Mouse (Mus musculus) heart, postnatal 25 days (tissue): Measurements from ENCODE around the gene Tnfsf13b. TPM values are rescaled to one million over a fixed set of nuclear protein-coding genes. Genes with fewer than 3 reads are reported as not detected.
A peak's percentile ranks its signal among the peaks of the same experiment; 100 is the strongest.

Experiments
- DNase-seq: peaks from one replicate; pipeline ENCODE4 v3.0.0; 2022; ENCODE audit warnings: low spot score
- intact Hi-C: fragments of 180-260 bp; cut with DNase I; formaldehyde crosslinking; loops from one replicate; pipeline ENCODE4 v1.15.1; 2025
- total RNA-seq, 2 experiments: library from RNA; stranded (reverse); gene quantifications; 2 replicates each; pipeline ENCODE4 v1.2.3; 2021

Tnfsf13b gene
- 1 to 10 TPM; 4.2 to 4.4 TPM for total RNA-seq

DNA sequence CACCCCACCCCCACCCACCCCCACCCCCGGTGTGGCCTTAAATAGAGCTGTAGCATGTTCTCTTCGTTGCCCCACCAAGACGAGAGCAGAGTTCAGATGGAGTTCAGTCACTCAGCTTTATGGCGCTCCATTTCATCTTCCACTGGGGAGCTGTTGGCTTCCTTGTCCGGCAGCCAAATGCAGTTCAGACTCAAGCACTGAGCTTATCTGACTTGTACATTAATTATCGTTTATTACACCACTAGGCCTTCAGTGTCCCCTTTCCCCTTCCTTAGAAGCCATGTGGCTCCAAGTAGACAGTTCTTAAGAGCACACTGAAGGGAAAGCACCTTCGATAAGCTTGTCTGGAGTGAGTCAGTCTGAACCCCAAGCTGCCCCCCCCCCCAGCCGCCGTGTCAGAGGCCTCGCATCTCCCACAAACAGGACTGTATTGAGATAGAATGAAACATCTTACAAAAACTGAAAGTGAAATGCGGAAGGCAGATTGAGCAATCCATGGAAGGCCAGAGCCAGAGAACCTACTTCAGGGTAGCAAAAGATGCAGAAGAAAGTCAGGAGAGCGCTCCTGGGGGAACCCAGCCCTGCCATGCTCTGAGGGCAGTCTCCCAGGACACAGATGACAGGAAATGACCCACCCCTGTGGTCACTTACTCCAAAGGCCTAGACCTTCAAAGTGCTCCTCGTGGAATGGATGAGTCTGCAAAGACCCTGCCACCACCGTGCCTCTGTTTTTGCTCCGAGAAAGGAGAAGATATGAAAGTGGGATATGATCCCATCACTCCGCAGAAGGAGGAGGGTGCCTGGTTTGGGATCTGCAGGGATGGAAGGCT lies at the start of gene Tnfsf13b:
Tnfsf13b (plus strand) TSS at position 312 of the 830 bp plus-strand sequence.
- intact Hi-C loops, result no loop called here
- no peak for DNase-seq

DNA sequence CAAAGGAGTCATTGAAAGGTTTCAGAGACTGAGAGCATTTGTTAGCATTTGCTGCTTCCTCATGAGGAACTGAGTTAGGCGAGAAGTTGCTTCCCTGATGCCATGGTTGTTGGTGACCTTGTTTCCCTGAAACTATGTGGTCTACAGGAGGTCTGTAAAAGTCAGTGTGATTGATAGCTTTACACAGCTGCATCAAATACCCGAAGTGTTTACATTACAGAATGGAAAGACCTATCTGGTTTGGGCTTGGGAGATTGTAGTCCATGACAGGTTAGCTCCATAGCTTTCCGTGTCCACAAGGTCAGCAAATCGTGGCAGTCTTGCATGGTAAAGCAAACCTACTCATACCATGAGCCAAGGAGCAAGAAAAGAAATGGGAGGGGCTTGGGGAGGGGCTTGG lies 47.9 kb upstream of the Tnfsf13b start:
- no peak for DNase-seq
- intact Hi-C loops, result no loop called here

DNA sequence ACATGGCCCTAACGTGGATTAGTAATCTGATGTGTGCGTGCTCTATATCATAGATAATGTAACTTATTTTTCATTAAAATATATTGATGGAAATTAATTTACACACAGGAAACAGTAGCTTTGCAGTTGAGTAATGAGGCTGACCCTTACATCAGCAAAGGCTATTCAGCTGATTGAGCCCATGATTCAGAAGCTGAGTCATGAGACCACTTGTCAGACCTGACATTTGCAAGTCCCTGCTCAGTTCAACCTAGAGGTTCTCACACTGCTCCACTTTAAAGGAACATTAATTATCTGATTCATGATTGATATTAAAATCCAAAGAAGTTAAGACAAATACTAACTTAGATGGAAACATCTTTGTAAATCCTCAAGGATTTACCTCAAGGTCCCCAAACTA lies 46.3 kb upstream of the Tnfsf13b start:
- DNase-seq, result no peak
- intact Hi-C loops, result no loop called here

DNA sequence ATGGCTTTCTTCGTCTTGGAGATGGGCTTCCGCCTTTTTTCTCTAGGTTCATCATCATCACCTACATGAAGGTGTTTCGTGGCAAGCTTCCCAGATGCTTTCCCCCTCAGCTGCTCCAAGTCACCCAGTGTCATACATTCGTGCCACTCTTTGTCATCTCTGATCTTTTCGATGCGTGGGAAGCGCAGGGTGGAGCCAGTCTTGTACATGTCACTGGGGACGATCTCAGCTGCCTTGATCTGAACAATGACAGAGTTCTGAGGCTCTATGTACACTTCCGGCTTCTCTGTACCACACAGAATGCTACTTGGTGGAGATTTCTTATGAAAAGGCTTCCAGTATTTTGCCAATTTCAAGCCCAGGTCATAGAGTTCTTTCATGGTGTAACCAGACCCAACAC lies 34.4 kb upstream of the Tnfsf13b start:
- no peak for DNase-seq
- intact Hi-C loops, result loop anchor here (10.0 kb wide), 1 partner anchor 263 kb away; no protein-coding TSS in a partner anchor

DNA sequence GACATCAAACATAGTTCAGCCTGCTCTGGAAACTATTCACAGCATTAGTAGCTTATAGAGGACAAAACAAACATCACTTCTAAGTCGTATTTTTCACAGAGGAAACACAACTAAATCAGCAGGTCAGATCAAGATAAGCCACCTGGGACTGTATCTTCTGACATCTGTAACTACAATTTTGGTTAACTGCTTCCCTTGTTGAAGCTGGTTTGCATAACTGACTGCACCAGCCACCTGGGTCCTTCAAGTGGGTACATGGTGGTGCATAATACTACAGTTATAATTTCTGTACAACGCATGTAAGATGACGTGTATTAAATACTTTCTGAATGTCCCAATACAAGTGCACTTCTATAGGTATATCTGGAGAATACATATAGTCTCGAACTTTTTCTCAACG lies 31.0 kb upstream of the Tnfsf13b start:
- no peak for DNase-seq
- intact Hi-C loops, result loop anchor here (10.0 kb wide), 1 partner anchor 260 kb away; no protein-coding TSS in a partner anchor

DNA sequence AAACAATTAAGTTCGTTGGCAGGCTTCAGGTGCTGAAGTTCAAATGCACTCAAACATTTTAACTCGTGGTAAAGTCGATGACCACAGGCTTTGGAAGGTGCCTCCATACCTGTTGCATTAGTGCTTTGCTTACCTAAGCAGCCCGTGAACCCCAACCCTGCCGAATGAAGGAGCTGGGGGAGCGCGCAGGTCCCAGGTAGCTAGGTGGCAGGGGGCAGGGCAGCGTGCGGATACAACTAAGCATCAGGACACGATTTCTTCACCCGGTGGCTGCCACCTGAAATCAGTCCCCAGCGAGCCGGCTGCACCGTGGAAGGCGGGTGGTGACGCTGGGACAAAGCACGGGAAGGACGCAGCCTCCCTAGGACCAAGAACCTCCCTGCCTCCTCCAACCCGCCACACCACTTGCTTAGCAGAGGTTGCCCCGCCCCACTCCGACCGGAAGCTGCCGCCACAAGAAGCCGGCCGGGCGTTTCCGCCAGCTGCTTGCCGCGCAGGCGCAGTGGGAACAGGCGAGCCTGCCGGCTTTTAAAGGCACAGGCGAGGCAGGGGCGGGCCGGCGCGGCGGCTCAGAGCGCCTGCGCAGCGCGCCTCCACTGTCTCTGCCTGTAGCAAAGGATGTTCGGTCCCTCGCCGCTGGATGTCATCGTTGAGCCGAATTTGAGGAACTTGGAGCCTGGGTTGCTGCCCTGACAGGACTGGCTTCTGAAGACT lies 30.2 kb upstream of the Tnfsf13b start:
- intact Hi-C loops, result loop anchor here (1.0 to 10.0 kb wide), 4 partner anchors 66 to 426 kb away; no protein-coding TSS in a partner anchor
- peak; percentile 99 for DNase-seq

- intact Hi-C loops, result loop anchor here (2.0 to 10.0 kb wide), 2 partner anchors 258 to 324 kb away; no protein-coding TSS in a partner anchor
- no peak for DNase-seq
These were observed 29.3 kb upstream of the Tnfsf13b start for GRCm38 (mm10) chr8:9977016-9977415.

DNA sequence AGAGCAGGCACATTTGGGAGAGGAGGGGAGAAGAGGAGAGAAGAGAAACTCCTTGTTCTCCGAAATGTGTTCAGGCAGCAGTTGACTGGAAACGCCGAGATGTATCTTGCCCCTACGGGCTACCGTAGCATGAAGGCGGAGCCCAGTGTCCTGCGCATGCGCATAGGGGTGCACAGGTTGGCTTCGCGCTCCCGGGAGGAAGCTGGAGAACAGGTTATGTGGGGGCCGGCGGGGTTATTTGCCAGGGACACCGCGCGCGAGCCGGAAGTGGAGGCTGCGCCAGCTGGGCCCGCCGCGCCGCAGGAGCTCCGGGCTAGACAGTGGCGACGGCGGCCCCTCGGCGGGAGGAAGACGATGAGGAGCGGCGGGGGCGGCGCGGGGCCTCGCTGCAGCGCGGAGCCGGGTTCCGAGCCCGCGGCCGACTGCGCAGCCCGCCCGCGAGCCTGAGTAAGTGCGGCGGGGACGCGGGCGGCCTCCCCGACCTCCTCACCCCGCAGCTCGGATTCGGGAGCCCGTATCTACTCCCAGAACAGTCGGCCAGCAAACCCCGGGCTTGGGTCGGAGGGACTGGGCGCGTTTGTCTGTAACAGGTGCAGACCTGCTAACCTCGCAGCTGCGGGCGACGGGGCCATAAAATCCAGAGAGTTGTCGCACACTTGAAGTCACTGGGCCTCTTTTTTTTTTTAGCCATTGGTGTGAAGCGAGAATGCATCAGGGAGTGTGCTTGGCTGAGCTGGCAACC lies 28.5 kb upstream of the Tnfsf13b start, which contains the start of the genes Lig4 and Abhd13:
Lig4 (minus strand) TSS at position 114 of the 742 bp plus-strand sequence.
Abhd13 (plus strand) TSS at position 135 of the 742 bp plus-strand sequence.
- intact Hi-C loops, result loop anchor here (2.0 to 10.0 kb wide), 2 partner anchors 257 to 323 kb away; no protein-coding TSS in a partner anchor

DNA sequence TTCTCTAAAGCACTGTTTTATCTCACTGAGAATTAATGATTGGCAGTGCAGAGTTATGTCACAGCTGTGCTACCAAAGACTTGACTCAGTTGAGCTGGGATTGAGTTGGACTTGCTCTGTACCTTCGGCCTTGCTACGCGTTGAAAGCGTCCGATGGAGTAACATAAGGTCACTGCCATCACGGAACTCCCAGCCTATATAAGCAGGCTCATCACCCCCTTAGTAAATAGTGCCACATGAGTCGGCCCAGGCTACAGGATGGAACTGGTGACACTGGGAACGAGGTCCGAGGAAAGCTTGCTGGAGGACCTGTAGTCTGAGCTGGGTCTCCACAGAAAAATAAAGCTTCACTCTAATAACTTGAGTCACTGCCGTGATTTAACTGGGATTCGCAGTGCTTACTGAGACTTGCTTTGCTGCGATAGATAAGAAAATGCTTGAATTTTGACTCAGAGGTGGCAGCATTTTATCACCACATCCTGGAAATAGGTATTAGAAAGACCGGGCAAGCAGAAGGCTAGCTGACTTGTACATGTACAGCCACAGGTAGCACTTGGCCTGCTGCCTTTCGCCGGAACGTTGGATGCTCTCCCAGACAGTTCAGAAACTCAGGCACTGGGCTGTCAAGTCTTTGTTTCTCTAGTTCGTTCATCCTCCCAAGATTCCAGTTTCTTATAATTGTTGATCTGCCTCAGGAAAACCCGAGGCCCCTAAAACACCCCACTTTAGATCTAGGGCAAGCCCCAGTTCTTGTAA lies 27.6 kb upstream of the Tnfsf13b start:
- no peak for DNase-seq

More for the DNA sequence above, 28.5 kb upstream of the Tnfsf13b start, which contains the start of the genes Lig4 and Abhd13:
- peak; percentile 95 for DNase-seq

DNA sequence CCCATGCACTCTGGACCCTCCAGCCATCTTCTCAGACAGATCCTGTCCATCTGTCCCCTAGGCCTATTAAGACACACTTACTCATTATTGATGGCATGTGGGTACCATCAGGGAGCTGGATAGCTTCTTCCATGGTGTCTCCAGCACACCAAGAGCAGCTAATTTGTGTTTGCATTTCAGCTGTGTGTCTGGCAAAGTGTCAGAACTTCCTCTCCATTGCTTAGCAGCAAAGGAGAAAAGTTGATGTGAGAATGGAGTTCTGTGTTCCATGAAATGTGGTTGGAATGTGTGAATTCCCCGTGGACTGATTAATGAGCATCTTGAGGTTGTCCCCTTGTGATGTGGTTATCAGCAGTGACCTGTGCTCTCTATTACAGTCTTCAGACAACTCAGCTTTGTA lies 26.5 kb upstream of the Tnfsf13b start:
- intact Hi-C loops, result loop anchor here (10.0 kb wide), 1 partner anchor 255 kb away; no protein-coding TSS in a partner anchor

More for the DNA sequence above, 27.6 kb upstream of the Tnfsf13b start:
- intact Hi-C loops, result loop anchor here (10.0 kb wide), 1 partner anchor 256 kb away; no protein-coding TSS in a partner anchor

GRCm38 (mm10) chr8:9980188-9980587 lies 26.1 kb upstream of the Tnfsf13b start:
- intact Hi-C loops, result no loop called here
- no peak for DNase-seq

More for the DNA sequence above, 26.5 kb upstream of the Tnfsf13b start:
- no peak for DNase-seq

DNA sequence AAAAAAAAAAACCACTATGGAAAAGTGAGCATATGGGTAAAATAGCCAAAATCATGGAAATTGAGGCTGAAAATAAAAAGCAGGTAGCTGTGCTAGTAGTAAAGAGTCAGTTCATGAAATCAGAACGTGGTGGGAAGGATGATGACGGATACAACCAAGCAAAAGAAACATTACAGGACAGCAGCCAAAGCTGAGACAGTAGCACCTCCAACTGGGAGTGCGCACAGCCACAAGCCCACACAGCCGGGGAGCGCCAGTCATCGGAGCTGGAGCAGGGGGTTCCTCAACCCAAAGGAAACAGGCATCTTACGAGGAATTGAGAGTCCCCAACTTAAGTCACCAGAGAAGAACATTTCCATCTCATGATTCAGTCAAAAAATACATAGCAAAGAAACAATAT lies 2.2 kb upstream of the Tnfsf13b start:
- intact Hi-C loops, result no loop called here
- DNase-seq, result no peak

- intact Hi-C loops, result no loop called here
- DNase-seq, result no peak
These were observed 856 bp downstream of the Tnfsf13b start for GRCm38 (mm10) chr8:10006986-10007659.

- DNase-seq, result no peak
- intact Hi-C loops, result no loop called here
These were observed 1.4 kb downstream of the Tnfsf13b start for GRCm38 (mm10) chr8:10007660-10008028.

- DNase-seq, result no peak
- intact Hi-C loops, result no loop called here
These were observed 10.0 kb downstream of the Tnfsf13b start for GRCm38 (mm10) chr8:10016252-10016651.

DNA sequence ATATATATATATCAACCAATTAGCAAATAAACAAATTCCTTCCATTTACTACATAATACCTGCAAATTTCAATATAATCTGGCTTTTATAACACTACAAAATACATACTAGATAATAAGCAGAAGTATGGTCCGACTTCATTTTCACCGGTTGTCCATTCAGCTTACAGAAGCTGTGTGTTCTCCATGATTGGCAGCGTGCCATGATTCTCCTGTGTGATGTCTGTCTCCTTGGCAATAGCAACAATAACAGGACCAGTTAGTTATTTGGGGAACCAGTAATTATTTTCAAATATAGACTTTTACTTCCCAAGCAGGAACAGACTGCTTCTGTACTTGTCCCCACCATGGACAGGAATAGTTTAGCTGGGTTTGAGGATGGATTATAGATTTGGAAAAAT lies 11.0 kb downstream of the Tnfsf13b start:
- DNase-seq, result no peak

GRCm38 (mm10) chr8:10030320-10031060 lies 24.2 kb downstream of the Tnfsf13b start:
- no peak for DNase-seq
- intact Hi-C loops, result no loop called here

More for the DNA sequence above, 11.0 kb downstream of the Tnfsf13b start:
- intact Hi-C loops, result no loop called here

- intact Hi-C loops, result no loop called here
- DNase-seq, result no peak
These were observed 24.9 kb downstream of the Tnfsf13b start for GRCm38 (mm10) chr8:10031177-10031576.
